Mouse (Mus musculus): ENCODE results near the gene Zfp128. TPM values are rescaled to one million over a fixed set of nuclear protein-coding genes. Genes with fewer than 3 reads are reported as not detected.
"Not testable (repeated sequence)": the region's sequence is repeated elsewhere in the genome, so short reads cannot be mapped to it uniquely, and the experiment has no call there.

The Zfp128 gene
- polyA plus RNA-seq (2016; fragmentation: Nextera tagmentation; extraction: Ambion mirVana): 7.1 and 8.0 TPM in 2 replicates

DNA sequence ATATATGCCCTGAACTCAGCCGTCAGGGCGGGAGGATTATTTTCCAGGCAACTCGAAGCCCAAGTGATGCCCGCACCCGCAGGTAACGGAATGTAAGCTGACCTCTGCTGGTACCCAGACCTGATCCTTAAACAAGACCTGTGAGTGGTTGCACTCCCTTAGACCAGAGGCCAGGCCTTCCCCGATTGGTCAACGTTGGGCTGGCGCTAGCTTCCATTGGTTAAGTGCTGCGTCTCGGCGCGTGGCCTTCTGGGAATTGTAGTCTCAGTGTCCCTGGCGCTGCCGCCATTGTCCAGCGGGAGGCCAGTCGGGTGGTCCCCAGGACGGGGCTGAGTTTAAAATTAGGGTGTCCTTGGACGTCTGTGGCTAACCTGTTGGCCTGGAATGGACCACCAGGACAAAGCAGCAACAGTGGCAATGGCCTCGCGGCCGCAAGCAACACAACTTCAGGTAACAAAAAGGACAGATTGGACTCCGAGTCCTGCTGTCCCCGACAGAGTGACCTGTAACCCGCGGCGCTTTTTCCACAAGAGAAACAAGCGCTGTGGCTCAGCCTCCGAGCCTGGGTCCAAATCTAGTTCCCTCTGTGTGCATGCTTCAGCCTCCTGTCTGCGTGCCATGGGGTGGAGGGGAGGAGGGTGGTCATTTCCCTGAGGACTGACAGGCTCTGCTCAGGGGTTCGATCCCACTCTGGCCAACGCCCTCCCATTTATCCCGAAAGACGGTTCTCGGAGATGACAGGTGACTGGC is at the start of gene Zfp128:
Gene Zfp128, plus strand, starts transcription at position 267 of the 750 bp plus-strand sequence.
- H3K27me3 ChIP-seq: no peaks in the 10 kb centered on the region
- 0 out of 2 replicates have a peak within 1 kb of the TSS, but pooled peaks have one; percentile 41 for H3K27ac ChIP-seq
- H3K9me3 ChIP-seq: no peaks in the 10 kb centered on the region
- H3K4me1 ChIP-seq (replicated peaks): peaks cover 10% of the 10 kb centered on the region
- peaks cover 28% of the 10 kb centered on the region for H3K36me3 ChIP-seq
- ATAC-seq (ENCODE audit: insufficient number of reproducible peaks, insufficient read depth, low FRiP score, low TSS enrichment, low read depth): peak; percentile 100
- peak within 1 kb of the TSS; percentile 77 for H3K4me3 ChIP-seq (replicated peaks)
- WGBS: 1% methylated on average over 35 of the region's 35 CpGs
- peak within 1 kb of the TSS; percentile 81 for H3K9ac ChIP-seq (replicated peaks)
- H3K4me2 ChIP-seq: peak within 1 kb of the TSS; percentile 78

DNA sequence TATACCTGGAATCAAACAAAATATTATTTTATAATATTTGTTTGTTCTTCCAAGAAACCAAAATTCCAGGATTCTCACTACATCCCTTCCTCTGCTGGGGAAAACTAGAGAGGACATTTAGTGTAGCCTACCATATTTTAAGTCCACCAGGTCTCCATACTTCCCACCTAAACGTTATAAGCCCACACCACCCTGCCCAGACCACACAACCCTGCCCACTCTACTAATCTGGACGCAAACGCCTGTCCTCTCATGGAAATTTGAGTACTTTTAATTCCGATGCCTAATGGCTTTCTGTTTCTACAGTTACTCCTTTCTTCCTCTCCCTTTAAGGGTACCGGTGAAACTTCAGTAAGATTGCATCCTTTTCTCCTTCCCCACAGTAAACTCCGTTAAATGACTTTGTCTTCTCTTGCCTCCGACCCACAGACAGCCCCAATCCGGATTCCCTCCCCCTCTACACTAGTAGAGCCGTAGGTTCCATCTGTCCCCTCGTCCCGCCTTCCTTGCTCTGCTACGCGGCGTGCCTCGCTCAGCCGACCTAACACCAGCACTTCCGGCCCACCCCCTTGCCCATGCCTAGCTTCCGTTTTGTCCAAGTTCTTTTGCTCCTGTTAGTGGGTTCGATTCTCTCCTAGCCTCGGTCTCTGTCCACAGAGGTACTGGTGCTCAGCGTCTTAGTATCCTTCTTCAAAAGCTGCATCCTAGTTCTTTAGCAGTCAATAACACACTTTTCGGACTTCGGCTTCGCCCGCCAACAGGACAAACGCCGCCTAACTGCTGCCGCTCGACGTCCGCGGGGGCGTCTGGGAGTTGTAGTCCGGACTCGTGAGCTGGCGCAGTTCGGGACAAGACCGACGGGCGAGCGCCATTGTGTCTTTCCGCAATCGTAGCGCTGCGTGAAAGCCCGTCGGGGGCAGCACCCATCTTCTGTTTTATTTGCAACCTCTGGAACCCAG is 46.5 kb upstream of the Zfp128 start, which contains the start of gene Zfp110:
Gene Zfp110, plus strand, starts transcription at position 600 of the 959 bp plus-strand sequence.
- Histone ChIP-seq H3K36me3 (peaks cover 36% of the 10 kb centered on the region), H3K9me3 (peaks cover 40% of the 10 kb centered on the region), H3K27ac (peak within 1 kb of the TSS; percentile 25; the same call in 1 of the 2 replicates), H3K27me3 (no peaks in the 10 kb centered on the region), H3K4me1 (replicated peaks) (no peaks in the 10 kb centered on the region; the same call in 1 of the 2 replicates), H3K9ac (replicated peaks) (peak within 1 kb of the TSS; percentile 57), H3K4me2 (peak within 1 kb of the TSS; percentile 56), H3K4me3 (replicated peaks) (peak within 1 kb of the TSS; percentile 56)
- ATAC-seq (ENCODE audit: insufficient number of reproducible peaks, insufficient read depth, low FRiP score, low TSS enrichment, low read depth): peak; percentile 94
- WGBS: 3% methylated on average over 47 of the region's 47 CpGs

DNA sequence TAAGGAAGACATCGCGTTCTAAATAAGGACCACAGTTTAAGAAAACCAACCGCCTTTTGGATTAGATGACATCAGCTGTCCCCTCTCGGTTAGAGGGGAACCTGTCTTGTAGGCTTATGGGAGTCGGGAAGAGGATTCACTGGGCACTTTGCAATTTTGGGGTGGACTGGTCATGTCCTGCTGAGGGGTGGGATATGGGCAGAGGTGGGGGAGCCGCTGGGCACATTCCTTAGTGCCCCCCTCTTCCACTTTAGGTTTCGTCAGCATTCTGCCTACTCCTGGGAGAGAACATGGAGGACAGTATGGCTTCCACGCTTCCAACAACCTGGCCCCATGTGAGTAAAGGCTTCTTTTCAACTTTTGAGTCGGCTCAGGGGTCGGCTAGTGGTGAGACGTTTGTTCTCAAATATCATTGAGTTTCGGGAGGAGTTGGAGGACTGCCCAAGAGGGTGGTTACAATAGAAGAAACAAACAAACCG is 45.7 kb upstream of the Zfp128 start:
- peaks cover 42% of the 10 kb centered on the region for H3K36me3 ChIP-seq
- peak overlapping the region; percentile 25; the same call in 1 of the 2 replicates for H3K27ac ChIP-seq
- ATAC-seq (ENCODE audit: insufficient number of reproducible peaks, insufficient read depth, low FRiP score, low TSS enrichment, low read depth): peak; percentile 40; the same call in 1 of the 2 replicates
- peak overlapping the region; percentile 56 for H3K4me2 ChIP-seq
- no peaks in the 10 kb centered on the region for H3K27me3 ChIP-seq
- H3K9ac ChIP-seq (replicated peaks): peak overlapping the region; percentile 57
- H3K4me1 ChIP-seq (replicated peaks): no peaks in the 10 kb centered on the region; the same call in 1 of the 2 replicates
- WGBS: 43% methylated on average over 13 of the region's 13 CpGs
- H3K4me3 ChIP-seq (replicated peaks): peak overlapping the region; percentile 56
- peaks cover 43% of the 10 kb centered on the region for H3K9me3 ChIP-seq

DNA sequence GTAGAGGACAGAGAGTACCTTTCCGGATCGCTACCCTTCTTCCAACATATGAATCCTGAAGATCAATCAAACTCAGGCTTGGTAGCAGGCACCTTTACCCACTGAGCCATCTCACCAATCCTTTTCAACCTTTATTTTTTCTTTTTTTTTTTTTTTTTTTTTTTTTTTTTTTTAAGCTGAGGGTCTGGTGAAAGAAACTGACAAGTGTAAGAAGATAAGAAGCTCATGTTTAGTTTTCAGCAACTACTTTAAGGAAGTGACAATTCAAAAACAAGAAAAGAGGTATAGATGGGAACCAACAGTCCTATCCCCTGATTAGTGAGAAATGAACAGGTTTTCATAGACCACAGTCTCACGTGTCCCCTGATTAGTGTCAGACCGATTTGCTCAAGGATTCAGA is 45.2 kb upstream of the Zfp128 start:
- no peaks in the 10 kb centered on the region for H3K27me3 ChIP-seq
- H3K4me1 ChIP-seq (replicated peaks): no peaks in the 10 kb centered on the region; the same call in 1 of the 2 replicates
- no peak overlapping the region for H3K9ac ChIP-seq (replicated peaks)
- WGBS: 95% methylated on average over 4 of the region's 4 CpGs
- H3K4me2 ChIP-seq: peak overlapping the region; percentile 56
- peak overlapping the region; percentile 56 for H3K4me3 ChIP-seq (replicated peaks)
- no peak overlapping the region for H3K27ac ChIP-seq
- peaks cover 49% of the 10 kb centered on the region for H3K9me3 ChIP-seq
- ATAC-seq (ENCODE audit: insufficient number of reproducible peaks, insufficient read depth, low FRiP score, low TSS enrichment, low read depth): no peak
- H3K36me3 ChIP-seq: peaks cover 48% of the 10 kb centered on the region

DNA sequence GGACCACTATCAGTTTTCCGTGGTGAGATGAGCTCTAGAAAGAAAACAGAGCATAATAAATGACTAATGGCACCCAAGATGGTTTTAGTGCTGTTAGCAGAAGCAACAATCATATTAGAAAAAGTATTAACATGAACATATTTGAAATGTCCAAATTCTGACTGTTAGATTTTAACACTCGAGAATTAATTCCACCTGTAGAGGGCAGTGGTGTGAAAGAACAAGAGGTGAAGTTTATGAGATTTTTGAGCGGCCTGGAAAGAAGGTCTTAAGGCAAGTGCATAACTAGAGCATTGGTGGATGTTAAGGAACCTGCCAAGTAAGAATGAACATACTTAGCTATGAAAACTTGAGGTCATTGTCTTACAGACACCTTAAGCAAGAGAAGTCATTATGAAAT is 6.7 kb upstream of the Zfp128 start:
- Histone ChIP-seq H3K27ac (no peak overlapping the region), H3K9ac (replicated peaks) (no peak overlapping the region), H3K4me2 (no peak overlapping the region), H3K9me3 (peaks cover 5% of the 10 kb centered on the region; the same call in 1 of the 2 replicates), H3K27me3 (no peaks in the 10 kb centered on the region), H3K4me1 (replicated peaks) (no peaks in the 10 kb centered on the region), H3K36me3 (no peaks in the 10 kb centered on the region), H3K4me3 (replicated peaks) (no peak overlapping the region)
- ATAC-seq (ENCODE audit: insufficient number of reproducible peaks, insufficient read depth, low FRiP score, low TSS enrichment, low read depth): no peak
- WGBS: 26% methylated on average over 3 of the region's 3 CpGs

DNA sequence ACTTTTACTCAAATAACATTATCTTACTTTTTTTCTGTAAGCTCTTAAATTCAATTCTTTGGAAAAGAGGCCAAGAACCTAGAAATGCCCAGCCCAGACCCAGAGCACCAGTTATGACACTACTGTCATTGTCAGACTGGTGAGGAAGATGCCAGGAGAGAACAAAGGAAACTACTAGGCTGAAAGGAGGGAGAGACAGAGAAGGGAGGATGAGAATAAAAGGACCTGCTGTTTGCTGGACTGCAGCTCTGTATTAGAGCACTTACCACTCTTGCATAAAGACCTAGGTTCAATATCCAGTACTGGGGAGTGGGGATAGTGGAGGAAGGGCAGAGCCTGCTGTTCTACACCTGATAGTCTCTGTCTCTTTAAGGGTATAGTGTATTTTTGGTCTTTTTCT is 941 bp upstream of the Zfp128 start:
- Histone ChIP-seq H3K36me3 (peaks cover 17% of the 10 kb centered on the region), H3K27me3 (no peaks in the 10 kb centered on the region), H3K4me2 (no peak overlapping the region), H3K9me3 (no peaks in the 10 kb centered on the region), H3K4me1 (replicated peaks) (peaks cover 10% of the 10 kb centered on the region), H3K27ac (no peak overlapping the region), H3K9ac (replicated peaks) (no peak overlapping the region), H3K4me3 (replicated peaks) (no peak overlapping the region)
- ATAC-seq (ENCODE audit: insufficient number of reproducible peaks, insufficient read depth, low FRiP score, low TSS enrichment, low read depth): no peak

DNA sequence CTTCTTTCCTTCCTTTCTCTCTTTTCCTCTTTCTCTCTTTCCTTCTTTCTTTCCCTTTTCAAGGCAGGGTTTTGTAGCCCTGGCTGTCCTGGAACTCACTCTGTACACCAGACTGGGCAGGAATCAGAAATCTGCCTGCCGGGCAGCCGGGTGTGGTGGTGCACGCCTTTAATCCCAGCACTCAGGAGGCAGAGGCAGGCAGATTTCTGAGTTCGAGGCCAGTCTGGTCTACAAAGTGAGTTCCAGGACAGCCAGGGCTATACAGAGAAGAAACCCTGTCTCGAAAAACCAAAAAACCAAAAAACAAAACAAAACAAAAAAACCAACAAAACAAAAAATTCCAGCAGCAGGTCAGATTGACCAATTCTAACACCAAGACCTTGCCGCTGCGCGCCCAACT is 480 bp upstream of the Zfp128 start:
- 45% methylated on average over 8 of the region's 8 CpGs for WGBS
- peaks cover 22% of the 10 kb centered on the region for H3K36me3 ChIP-seq
- not testable (repeated sequence) for H3K27ac ChIP-seq

DNA sequence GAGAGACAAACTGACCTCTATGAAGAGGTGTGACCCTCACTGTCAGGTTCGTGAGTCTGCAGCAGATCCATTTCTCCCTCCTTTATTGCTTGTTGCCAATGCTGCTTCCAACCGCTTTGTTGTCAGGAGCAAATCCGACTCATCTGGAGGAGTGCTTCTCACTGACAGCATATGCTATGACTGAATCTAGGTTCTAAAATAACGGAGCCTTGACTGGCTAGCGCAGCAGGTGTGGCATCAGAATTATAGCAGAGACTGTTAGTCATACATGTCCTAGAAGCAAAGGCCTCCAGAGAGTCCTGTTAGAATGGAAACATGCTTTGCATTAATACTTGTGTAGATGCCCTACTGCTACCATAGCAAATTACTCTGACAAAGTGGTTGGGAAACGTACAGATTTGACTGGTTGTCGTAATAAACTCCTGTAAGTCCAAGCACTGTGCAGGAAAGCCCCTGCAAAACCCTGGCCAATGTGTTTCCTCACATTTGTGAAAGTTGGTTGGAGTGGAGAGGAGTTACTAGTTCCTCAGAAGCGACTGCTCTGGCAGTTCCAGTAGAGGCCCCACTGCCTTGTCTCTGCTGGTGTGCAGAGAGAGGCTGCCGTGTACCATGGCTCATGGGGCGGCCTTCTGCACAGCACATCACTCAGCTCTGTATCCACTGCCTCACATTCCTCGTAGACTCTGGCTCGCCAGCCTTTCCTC is 5.7 kb downstream of the Zfp128 start:
- H3K4me2 ChIP-seq: no peak overlapping the region
- no peak for ATAC-seq (ENCODE audit: insufficient number of reproducible peaks, insufficient read depth, low FRiP score, low TSS enrichment, low read depth)

More for the DNA sequence above, 480 bp upstream of the Zfp128 start:
- H3K9me3 ChIP-seq; H3K27me3 ChIP-seq; ATAC-seq (ENCODE audit: insufficient number of reproducible peaks, insufficient read depth, low FRiP score, low TSS enrichment, low read depth): not testable (repeated sequence)
- Histone ChIP-seq H3K4me2 (peak overlapping the region; percentile 78), H3K4me1 (replicated peaks) (peaks cover 10% of the 10 kb centered on the region), H3K4me3 (replicated peaks) (peak overlapping the region; percentile 77), H3K9ac (replicated peaks) (0 out of 2 replicates have a peak overlapping the region, but pooled peaks have one; percentile 28)

DNA sequence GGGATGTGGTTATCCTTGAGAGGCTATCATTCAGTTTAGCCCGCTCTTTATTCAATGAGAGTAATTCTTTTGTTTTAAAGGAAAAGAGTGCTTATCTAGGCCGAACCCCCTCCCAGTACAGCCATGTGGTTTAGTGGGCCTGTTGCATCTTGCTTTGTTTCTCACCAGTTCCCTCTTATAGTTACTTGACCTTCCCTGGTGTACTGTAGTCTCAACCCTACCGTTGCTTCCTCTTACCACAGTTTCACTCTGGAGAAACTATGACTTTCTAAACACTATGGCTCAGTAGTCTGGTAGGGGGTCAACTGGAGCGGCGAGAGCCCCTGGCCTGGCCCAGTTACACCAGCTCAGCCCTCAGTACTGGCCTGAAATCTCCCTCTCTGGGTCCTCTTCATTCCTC is 6.6 kb downstream of the Zfp128 start:
- H3K27ac ChIP-seq: no peak overlapping the region
- no peaks in the 10 kb centered on the region for H3K4me1 ChIP-seq (replicated peaks)
- ATAC-seq (ENCODE audit: insufficient number of reproducible peaks, insufficient read depth, low FRiP score, low TSS enrichment, low read depth): no peak
- H3K27me3 ChIP-seq: no peaks in the 10 kb centered on the region
- WGBS: 96% methylated on average over 5 of the region's 5 CpGs
- H3K9ac ChIP-seq (replicated peaks): 0 out of 2 replicates have a peak overlapping the region, but pooled peaks have one; percentile 19
- no peaks in the 10 kb centered on the region for H3K9me3 ChIP-seq
- H3K4me2 ChIP-seq: no peak overlapping the region
- H3K36me3 ChIP-seq: peaks cover 87% of the 10 kb centered on the region
- no peak overlapping the region for H3K4me3 ChIP-seq (replicated peaks)

More for the DNA sequence above, 5.7 kb downstream of the Zfp128 start:
- Histone ChIP-seq H3K27ac (no peak overlapping the region), H3K4me3 (replicated peaks) (no peak overlapping the region), H3K27me3 (no peaks in the 10 kb centered on the region), H3K9me3 (no peaks in the 10 kb centered on the region), H3K4me1 (replicated peaks) (peaks cover 7% of the 10 kb centered on the region), H3K9ac (replicated peaks) (no peak overlapping the region), H3K36me3 (peaks cover 81% of the 10 kb centered on the region)
- 92% methylated on average over 12 of the region's 12 CpGs for WGBS

DNA sequence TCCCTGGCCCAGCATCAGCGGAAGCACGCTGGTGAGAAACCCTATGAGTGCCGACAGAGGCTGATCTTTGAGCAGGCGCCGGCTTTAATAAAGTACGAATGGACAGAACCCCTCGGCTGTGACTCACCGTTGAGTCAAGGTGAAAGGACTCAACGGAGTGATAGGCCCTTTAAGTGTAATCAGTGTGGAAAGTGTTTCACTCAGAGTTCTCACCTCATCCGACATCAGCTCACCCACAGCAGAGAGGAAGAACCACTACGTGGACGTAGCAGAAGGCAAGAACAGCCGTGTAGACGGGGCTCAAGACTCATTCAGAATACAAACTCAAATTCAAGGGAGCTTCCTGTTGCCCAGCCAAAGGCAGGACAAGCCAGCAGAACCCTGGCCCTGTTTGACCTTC is 10.0 kb downstream of the Zfp128 start:
- Histone ChIP-seq H3K9ac (replicated peaks) (no peak overlapping the region), H3K36me3 (peaks cover 64% of the 10 kb centered on the region), H3K4me3 (replicated peaks) (no peak overlapping the region)

More for the DNA sequence above, 10.0 kb downstream of the Zfp128 start:
- ATAC-seq (ENCODE audit: insufficient number of reproducible peaks, insufficient read depth, low FRiP score, low TSS enrichment, low read depth): no peak
- WGBS: 91% methylated on average over 14 of the region's 14 CpGs
- Histone ChIP-seq H3K4me2 (no peak overlapping the region), H3K9me3 (no peaks in the 10 kb centered on the region), H3K27me3 (no peaks in the 10 kb centered on the region), H3K27ac (no peak overlapping the region), H3K4me1 (replicated peaks) (no peaks in the 10 kb centered on the region)
